Mouse (Mus musculus): Measurements from ENCODE around the gene Mesp2. TPM values are rescaled to one million over a fixed set of nuclear protein-coding genes. Genes with fewer than 3 reads are reported as not detected.

Mesp2 gene
- 1.6 and 2.0 TPM in 2 replicates for polyA plus RNA-seq (2012; rRNA removed)

DNA sequence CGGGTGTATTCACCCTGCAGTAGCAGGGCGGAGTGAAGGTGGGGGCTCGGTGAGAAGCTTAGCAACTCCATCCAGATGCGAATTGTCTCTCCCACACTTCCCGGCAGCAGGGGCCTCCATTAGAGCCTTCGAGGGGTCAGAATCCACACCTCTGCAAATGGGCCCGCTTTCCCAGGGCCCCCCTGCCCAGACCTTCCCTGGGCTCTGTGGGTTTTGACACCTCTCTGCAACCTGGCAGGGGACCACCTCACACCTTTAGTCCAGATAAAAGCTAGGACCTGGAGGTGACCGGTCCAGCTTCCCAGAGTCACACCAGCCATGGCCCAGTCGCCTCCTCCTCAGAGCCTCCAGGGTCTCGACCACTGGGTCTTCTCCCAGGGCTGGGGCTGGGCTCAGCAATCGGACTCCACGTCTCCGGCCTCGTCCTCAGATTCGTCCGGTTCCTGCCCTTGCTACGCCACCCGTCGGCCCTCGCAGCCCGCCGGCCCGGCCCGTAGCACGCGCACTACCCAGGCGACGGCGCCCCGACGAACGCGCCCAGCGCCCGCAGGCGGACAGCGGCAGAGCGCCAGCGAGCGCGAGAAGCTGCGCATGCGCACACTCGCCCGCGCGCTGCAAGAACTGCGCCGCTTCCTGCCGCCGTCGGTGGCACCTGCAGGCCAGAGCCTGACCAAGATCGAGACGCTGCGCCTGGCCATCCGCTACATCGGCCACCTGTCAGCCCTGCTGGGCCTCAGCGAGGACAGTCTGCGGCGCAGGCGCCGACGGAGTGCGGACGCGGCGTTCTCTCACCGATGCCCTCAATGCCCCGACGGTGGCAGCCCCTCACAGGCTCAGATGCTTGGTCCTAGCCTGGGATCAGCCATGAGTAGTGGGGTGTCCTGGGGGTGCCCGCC is at the start of gene Mesp2:
Gene Mesp2, plus strand, starts transcription at position 117 of the 896 bp plus-strand sequence.

GRCm38 (mm10) chr7:79793688-79794087 is 16.8 kb upstream of the Mesp2 start, which contains the start of gene Mesp1:
Gene Mesp1 (minus strand): TSS chr7:79793788.

GRCm38 (mm10) chr7:79860811-79861210 is 50.3 kb downstream of the Mesp2 start, which contains the start of gene Anpep:
Gene Anpep (minus strand): TSS chr7:79861059.

Other genes with a start within 250 kb of the Mesp2 start
- gene Rhcg, start 193.1 kb upstream of the Mesp2 start, polyA plus RNA-seq (2012; rRNA removed) = 2.8 and 3.4 TPM in 2 replicates
- 1.1 TPM in 2 replicates for gene Ticrr, start 150.5 kb upstream of the Mesp2 start, polyA plus RNA-seq (2012; rRNA removed)
- gene Kif7, start 95.0 kb upstream of the Mesp2 start, polyA plus RNA-seq (2012; rRNA removed) = 4.0 and 4.1 TPM in 2 replicates
- gene Plin1, start 77.8 kb upstream of the Mesp2 start, polyA plus RNA-seq (2012; rRNA removed) = 0.14 and 0.23 TPM in 2 replicates
- 13.6 and 13.8 TPM in 2 replicates for gene Pex11a, start 67.6 kb upstream of the Mesp2 start, polyA plus RNA-seq (2012; rRNA removed)
- gene Wdr93, start 67.6 kb upstream of the Mesp2 start, polyA plus RNA-seq (2012; rRNA removed) = 0.19 and 0.32 TPM in 2 replicates
- gene Mesp1, start 16.9 kb upstream of the Mesp2 start, polyA plus RNA-seq (2012; rRNA removed) = 0.30 and 0.70 TPM in 2 replicates
- gene Anpep, start 50.3 kb downstream of the Mesp2 start, polyA plus RNA-seq (2012; rRNA removed) = 5.9 and 7.0 TPM in 2 replicates
- 47.0 and 47.6 TPM in 2 replicates for gene Ap3s2, start 109.9 kb downstream of the Mesp2 start, polyA plus RNA-seq (2012; rRNA removed)
- gene Arpin, start 124.6 kb downstream of the Mesp2 start, polyA plus RNA-seq (2012; rRNA removed) = 10.1 and 10.5 TPM in 2 replicates
- gene Zfp710, start 214.1 kb downstream of the Mesp2 start, polyA plus RNA-seq (2012; rRNA removed) = 20.0 and 24.3 TPM in 2 replicates

Data from central nervous system, embryonic 18 days (tissue).